Mouse (Mus musculus): ENCODE measurements around the gene Acsm3.

GRCm38 (mm10) chr7:119753696-119754095, 7.0 kb upstream of the Acsm3 start:
- TF ChIP-seq TBP (IDR thresholded peaks at IDR 0.05; ENCODE audit: low read depth, low read length) (no peak), POLR2A (IDR thresholded peaks at IDR 0.05; ENCODE audit: control insufficient read depth in 1 of 2, insufficient read depth in 1 of 2, low read depth in 1 of 2, low read length in 2 of 2, poor library complexity in 1 of 2) (no peak), USF2 (IDR thresholded peaks at IDR 0.05; ENCODE audit: borderline replicate concordance in 1 of 2, insufficient read depth in 1 of 2, low read depth in 1 of 2, low read length in 2 of 2) (no peak), CTCF (IDR thresholded peaks at IDR 0.05 in 2 of 3, conservative IDR thresholded peaks at IDR 0.05 in 1 of 3; ENCODE audit: control insufficient read depth in 1 of 3, insufficient read depth in 1 of 3, low read depth in 2 of 3, low read length in 3 of 3, poor library complexity in 1 of 3, severe bottlenecking in 1 of 3) (no peak)

Measured in MEL (cell line).